Mouse (Mus musculus) midbrain, embryonic 16.5 days (tissue): ENCODE measurements around the gene AW551984. TPM values are rescaled to one million over a fixed set of nuclear protein-coding genes. Genes with fewer than 3 reads are reported as not detected.

Experiments
- ATAC-seq: fragments of 200-750 bp; cut with Nextera tagmentation; 2 replicates; pipeline ENCODE4 v1.8.0; 2017; ENCODE audit warnings: moderate TSS enrichment
- H3K27ac ChIP-seq: fragments of 300-500 bp; sonication (generic); 2 replicates; pipeline ENCODE4 v1.5.1; 2014; ENCODE audit warnings: mild to moderate bottlenecking, low read length, mixed read lengths
- H3K27me3 ChIP-seq: fragments of 300-500 bp; sonication (generic); 2 replicates; pipeline ENCODE4 v1.6.1; 2014; ENCODE audit warnings: low read depth, low read length, mixed read lengths; ENCODE audit not compliant: control insufficient read depth, insufficient read depth
- H3K36me3 ChIP-seq: fragments of 300-500 bp; sonication (generic); 2 replicates; pipeline ENCODE4 v1.6.1; 2014; ENCODE audit warnings: mild to moderate bottlenecking, low read length, moderate library complexity, mixed read lengths; ENCODE audit not compliant: control insufficient read depth, insufficient read depth
- H3K4me1 ChIP-seq: fragments of 300-500 bp; sonication (generic); 2 replicates; pipeline ENCODE4 v1.6.1; 2014; ENCODE audit warnings: mild to moderate bottlenecking, low read length, mixed read lengths; ENCODE audit not compliant: control insufficient read depth, insufficient read depth
- H3K4me2 ChIP-seq: fragments of 300-500 bp; sonication (generic); 2 replicates; pipeline ENCODE4 v1.6.1; 2014; ENCODE audit warnings: mild to moderate bottlenecking, low read length, mixed read lengths
- H3K4me3 ChIP-seq: fragments of 300-500 bp; sonication (generic); 2 replicates; pipeline ENCODE4 v1.5.1; 2014; ENCODE audit warnings: low read depth, mild to moderate bottlenecking, low read length, moderate library complexity, mixed read lengths
- H3K9ac ChIP-seq: fragments of 300-500 bp; sonication (generic); 2 replicates; pipeline ENCODE4 v1.6.1; 2014; ENCODE audit warnings: low read depth, low read length, mixed read lengths
- H3K9me3 ChIP-seq: fragments of 300-500 bp; sonication (generic); replicated peaks from 2 replicates; pipeline ENCODE4 v1.6.1; 2014; ENCODE audit warnings: mild to moderate bottlenecking, low read length, mixed read lengths; ENCODE audit not compliant: control insufficient read depth, poor library complexity, severe bottlenecking
- WGBS: fragments of 180-500 bp; shearing (Covaris S2); extraction: QIAGEN DNeasy Blood & Tissue Kit; methylation state at CpG from one replicate; pipeline ENCODE4 v1.1.7; 2014; 5-methylcytosine and 5-hydroxymethylcytosine counted together
- polyA plus RNA-seq: library from polyadenylated mRNA; unstranded; fragments of >200 nt; fragmentation: Nextera tagmentation; extraction: Ambion mirVana; gene quantifications from 2 replicates; pipeline ENCODE4 v1.2.1, GENCODE M21; 2015

AW551984 gene
- polyA plus RNA-seq, 1 experiment from 2014 or later: 253 TPM

GRCm38 (mm10) chr9:39553946-39554345 lies 50.3 kb downstream of the AW551984 start, which contains the start of gene Olfr958:
Gene Olfr958 (minus strand): TSS chr9:39554054.
- Histone ChIP-seq H3K4me3 (no peak within 1 kb of the TSS), H3K36me3 (no peaks in the 10 kb centered on the region), H3K27ac (no peak within 1 kb of the TSS), H3K9me3 (no peaks in the 10 kb centered on the region), H3K9ac (no peak within 1 kb of the TSS), H3K27me3 (no peaks in the 10 kb centered on the region), H3K4me2 (no peak within 1 kb of the TSS), H3K4me1 (peaks cover 11% of the 10 kb centered on the region)
- WGBS: 58% methylated on average over 2 of the region's 2 CpGs
- no peak for ATAC-seq

GRCm38 (mm10) chr9:39550806-39551205 lies 53.4 kb downstream of the AW551984 start:
- 63% methylated on average over 5 of the region's 5 CpGs for WGBS
- Histone ChIP-seq H3K4me1 (no peaks in the 10 kb centered on the region), H3K9me3 (no peaks in the 10 kb centered on the region), H3K27me3 (no peaks in the 10 kb centered on the region), H3K9ac (no peak overlapping the region), H3K27ac (no peak overlapping the region), H3K4me3 (no peak overlapping the region), H3K36me3 (no peaks in the 10 kb centered on the region), H3K4me2 (no peak overlapping the region)
- no peak for ATAC-seq

Other genes starting within 250 kb of the AW551984 start
- gene Olfr951, start 217.0 kb downstream of the AW551984 start, polyA plus RNA-seq: not detected in 2 replicates
- gene Olfr952, start 177.3 kb downstream of the AW551984 start, polyA plus RNA-seq: not detected in 2 replicates
- not detected in 2 replicates for gene Olfr954, start 147.7 kb downstream of the AW551984 start, polyA plus RNA-seq
- not detected in 2 replicates for gene Olfr955, start 132.5 kb downstream of the AW551984 start, polyA plus RNA-seq
- gene Olfr44, start 110.4 kb downstream of the AW551984 start, polyA plus RNA-seq: not detected in 2 replicates
- not detected in 2 replicates for gene Olfr957, start 88.6 kb downstream of the AW551984 start, polyA plus RNA-seq
- not detected in 2 replicates for gene Olfr958, start 50.3 kb downstream of the AW551984 start, polyA plus RNA-seq
- gene Olfr959, start 28.8 kb downstream of the AW551984 start, polyA plus RNA-seq: not detected in 2 replicates
- not detected in 2 replicates for gene Olfr148, start 6.3 kb upstream of the AW551984 start, polyA plus RNA-seq
- gene Olfr960, start 17.0 kb upstream of the AW551984 start, polyA plus RNA-seq: not detected in 2 replicates
- gene Olfr961, start 40.7 kb upstream of the AW551984 start, polyA plus RNA-seq: not detected in 2 replicates
- gene Olfr963, start 62.8 kb upstream of the AW551984 start, polyA plus RNA-seq: not detected in 2 replicates
- gene Olfr149, start 102.7 kb upstream of the AW551984 start, polyA plus RNA-seq: not detected in 2 replicates
- gene Olfr965, start 107.0 kb upstream of the AW551984 start, polyA plus RNA-seq: not detected in 2 replicates
- gene Olfr150, start 126.6 kb upstream of the AW551984 start, polyA plus RNA-seq: not detected in 2 replicates
- gene Olfr967, start 141.8 kb upstream of the AW551984 start, polyA plus RNA-seq: not detected in 2 replicates
- not detected in 2 replicates for gene Olfr968, start 178.8 kb upstream of the AW551984 start, polyA plus RNA-seq
- gene Olfr969, start 186.5 kb upstream of the AW551984 start, polyA plus RNA-seq: not detected in 2 replicates
- gene Olfr970, start 204.5 kb upstream of the AW551984 start, polyA plus RNA-seq: not detected in 2 replicates
- gene Olfr971, start 232.5 kb upstream of the AW551984 start, polyA plus RNA-seq: not detected in 2 replicates